Mouse (Mus musculus): ENCODE measurements around the gene Naxd.

DNA sequence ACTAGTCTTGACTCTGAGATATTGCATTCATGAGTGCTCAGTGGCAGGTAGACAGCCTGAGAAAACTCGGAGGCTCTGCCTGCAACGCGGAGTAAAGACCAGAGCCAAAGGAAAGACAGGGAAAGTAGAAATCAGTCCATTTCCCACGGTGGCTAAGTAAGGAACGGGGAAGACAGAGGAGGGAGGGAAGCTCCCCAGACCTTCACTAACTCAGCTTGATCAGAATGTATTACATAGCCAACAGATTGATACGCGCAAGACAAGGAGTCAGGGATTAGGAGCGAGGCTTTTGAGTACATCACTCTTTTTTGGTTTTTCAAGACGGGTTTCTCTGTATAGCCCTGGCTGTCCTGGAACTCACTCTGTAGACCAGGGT, 20.1 kb upstream of the Naxd start:
- TF ChIP-seq CTCF (conservative IDR thresholded peaks at IDR 0.05; ENCODE audit: low read length) (no peak), NANOG (IDR thresholded peaks at IDR 0.05; ENCODE audit: borderline replicate concordance, low read length) (no peak), POU5F1 (IDR thresholded peaks at IDR 0.05; ENCODE audit: borderline replicate concordance, low read length) (no peak)
